Mouse (Mus musculus): ENCODE measurements around the gene Serpinb9b.
A peak's percentile ranks its signal among the peaks of the same experiment; 100 is the strongest.
"Not testable (repeated sequence)": the region's sequence is repeated elsewhere in the genome, so short reads cannot be mapped to it uniquely, and the experiment has no call there.

Serpinb9b gene

GRCm38 (mm10) chr13:33027244-33027643 lies at the start of gene Serpinb9b:
Gene Serpinb9b (plus strand): TSS chr13:33027416.
- DNase-seq: no peak

- no peak for DNase-seq
These were observed 44.6 kb upstream of the Serpinb9b start for GRCm38 (mm10) chr13:32982556-32983042.

DNA sequence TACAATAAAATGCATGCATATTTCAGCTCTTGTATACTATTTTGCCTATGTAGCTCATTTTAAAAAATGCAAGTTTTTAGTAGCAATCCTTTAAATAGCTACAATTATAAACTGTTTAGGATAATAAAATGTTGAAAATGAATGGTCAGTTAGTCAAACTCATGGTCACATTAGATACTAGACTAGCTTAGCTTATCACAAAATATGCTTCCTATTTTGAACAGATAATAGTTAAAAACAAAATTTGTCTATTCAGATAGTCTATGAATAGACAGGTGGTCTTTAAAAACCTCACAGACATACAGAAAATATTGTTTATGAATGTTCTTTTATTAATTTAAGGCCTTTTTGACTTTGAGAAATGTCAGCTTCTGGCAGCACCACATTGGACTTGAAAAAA lies 41.0 kb upstream of the Serpinb9b start:
- no peak for DNase-seq

GRCm38 (mm10) chr13:32993152-32993893 lies 33.9 kb upstream of the Serpinb9b start:
- DNase-seq: peak; percentile 46

DNA sequence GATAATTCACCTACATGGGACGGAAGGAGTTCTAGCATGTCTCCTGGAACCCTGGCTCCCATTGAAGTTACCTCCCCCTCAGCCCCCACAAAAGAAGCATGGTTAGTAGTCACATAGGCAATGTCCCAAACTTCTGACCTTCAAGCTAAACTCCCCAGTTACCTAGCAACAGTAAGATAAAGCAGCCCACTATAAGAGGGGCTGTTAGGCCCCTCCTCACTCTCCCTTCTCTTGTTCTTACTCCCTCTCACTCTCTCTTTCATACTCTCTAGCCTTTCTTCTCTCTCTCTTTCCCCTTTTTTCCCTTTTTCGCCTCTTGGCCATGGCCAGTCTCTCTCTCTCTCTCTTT lies 33.3 kb upstream of the Serpinb9b start:
- DNase-seq: no peak

DNA sequence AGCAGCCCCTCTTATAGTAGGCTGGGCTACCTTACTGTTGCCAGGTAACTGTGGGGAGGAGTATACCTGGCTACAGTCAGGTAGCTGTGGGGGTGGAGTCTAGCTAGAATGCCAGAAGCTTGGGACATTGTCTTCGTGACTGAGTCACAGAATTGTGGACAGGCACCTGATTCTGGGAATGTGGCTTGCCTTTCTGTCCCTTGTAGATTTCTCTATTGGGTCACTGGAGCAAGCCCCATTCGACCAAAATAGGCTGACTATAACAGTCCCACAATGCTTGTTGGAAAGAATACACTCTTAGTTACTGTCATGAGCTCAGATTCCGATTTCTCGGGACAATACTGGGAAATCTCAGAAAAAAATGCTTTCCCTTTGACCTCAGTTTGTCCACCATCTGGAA lies 32.2 kb upstream of the Serpinb9b start:
- DNase-seq: no peak

- no peak for DNase-seq
These were observed 25.9 kb upstream of the Serpinb9b start for GRCm38 (mm10) chr13:33001341-33001740.

GRCm38 (mm10) chr13:33002950-33003349 lies 24.3 kb upstream of the Serpinb9b start, which contains the start of gene Serpinb9:
Gene Serpinb9 (plus strand): TSS chr13:33003250.
- DNase-seq: no peak

GRCm38 (mm10) chr13:33003523-33004413 lies 23.4 kb upstream of the Serpinb9b start:
- DNase-seq: no peak

DNA sequence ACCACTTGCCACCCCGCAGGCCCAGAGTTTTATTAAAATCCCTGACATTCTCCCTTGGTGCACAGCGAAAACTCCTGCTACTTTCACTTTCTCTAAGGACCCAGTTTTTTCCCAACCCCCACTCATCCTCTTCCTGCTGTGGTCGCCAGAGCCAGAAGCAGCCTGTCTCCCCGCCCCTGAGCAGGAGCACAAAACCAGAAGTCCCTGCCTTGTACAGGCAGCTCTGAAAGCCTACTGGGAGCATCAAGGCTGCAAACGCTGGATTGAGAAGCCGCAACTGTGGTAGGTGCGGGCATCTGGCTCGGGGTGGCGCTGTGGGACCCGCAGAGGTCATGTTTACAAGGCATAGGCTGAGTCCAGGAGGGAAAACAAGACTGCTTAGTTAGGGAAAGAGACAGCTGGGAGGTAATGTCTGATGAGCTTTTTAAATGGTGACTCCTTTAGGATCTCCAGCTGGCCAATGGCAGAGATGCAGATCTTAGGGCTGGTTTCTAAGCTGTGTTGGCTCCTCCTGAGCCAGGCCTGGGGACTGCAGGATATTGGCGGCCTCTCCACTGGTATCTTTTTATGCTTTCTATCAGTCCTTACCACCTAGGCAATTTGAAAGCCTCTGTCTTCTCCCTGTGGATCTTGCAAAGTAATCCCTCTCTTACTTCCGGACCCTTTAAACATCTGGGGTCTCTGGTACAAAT lies 22.7 kb upstream of the Serpinb9b start:
- peak; percentile 92 for DNase-seq

DNA sequence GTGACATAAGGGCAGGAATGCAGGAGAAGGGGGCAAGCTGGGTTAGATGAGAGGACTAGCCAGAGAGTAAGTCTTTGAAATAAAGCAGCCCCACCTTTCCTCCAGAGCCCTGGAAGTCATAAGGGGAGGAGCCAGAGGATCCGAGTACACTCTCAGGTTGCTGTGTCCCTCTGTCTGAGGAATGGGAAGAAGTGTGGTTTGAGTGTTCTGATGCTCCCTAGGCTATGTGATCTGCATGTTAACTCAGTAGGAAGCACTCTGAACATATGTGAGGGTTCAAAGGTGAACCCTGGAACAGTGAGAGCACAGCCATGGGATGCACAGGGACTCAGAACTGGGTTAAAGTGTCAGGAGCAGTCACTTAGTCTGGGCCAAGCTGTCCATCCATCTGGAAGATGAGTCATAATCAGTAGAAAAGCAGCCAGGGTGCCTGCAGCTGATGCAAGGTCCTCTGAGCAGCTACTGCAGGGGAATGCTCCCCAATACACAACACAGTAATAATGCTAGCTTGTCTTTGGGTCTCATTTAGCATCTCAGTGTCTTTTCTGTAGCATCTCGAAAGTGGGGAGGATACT lies 21.6 kb upstream of the Serpinb9b start:
- DNase-seq: no peak

DNA sequence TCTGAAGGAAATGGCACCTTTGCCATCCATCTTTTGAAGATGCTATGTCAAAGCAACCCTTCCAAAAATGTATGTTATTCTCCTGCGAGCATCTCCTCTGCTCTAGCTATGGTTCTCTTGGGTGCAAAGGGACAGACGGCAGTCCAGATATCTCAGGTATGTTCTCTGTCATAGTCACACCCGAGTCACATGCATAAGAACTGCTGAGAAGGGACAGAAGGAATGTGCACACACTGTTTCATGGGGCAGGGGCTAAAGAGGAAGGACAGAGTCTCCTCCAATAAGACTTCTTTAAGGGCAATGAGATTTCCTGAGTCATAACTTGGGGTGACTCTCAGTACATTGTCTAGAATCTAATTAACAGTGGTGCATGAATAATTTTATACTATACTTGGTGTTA lies 20.7 kb upstream of the Serpinb9b start:
- no peak for DNase-seq

DNA sequence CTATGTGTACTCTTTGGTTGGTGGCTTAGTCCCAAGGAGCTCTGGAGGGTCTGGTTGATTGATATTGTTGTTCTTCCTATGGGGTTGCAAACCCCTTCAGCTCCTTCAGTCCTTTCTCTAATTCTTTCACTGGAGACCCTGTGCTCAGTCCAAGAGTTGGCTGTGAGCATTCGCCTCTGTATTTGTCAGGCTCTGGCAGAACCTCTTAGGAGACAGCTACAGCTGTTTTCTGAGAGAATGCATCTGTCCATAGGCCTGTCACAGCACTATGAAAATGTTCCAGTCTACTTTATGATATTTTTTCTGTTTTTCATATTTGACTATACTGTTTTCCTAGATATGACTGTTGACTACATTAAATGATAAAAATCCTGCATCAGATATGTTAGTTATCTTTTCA lies 14.8 kb upstream of the Serpinb9b start:
- DNase-seq: peak; percentile 27

DNA sequence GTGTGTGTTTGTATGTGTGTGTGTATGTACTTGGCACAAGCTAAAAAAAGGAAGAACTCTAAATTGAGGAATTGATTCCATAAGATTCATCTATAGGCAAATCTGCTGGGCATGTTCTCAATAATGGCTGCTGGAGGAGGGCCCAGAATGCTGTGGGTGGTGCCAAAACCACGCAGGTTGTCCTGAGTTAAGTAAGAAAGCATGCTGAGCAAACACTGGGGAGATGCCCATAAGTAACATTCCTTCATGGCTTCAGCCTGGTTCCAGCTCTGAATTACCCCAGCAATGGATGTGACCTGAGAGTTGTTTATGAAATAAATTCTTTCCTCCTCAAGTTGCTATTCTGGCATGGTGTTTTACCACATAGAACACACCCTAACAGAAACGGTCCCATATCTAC lies 13.9 kb upstream of the Serpinb9b start:
- no peak for DNase-seq

GRCm38 (mm10) chr13:33022371-33022770 lies 4.8 kb upstream of the Serpinb9b start:
- no peak for DNase-seq

DNA sequence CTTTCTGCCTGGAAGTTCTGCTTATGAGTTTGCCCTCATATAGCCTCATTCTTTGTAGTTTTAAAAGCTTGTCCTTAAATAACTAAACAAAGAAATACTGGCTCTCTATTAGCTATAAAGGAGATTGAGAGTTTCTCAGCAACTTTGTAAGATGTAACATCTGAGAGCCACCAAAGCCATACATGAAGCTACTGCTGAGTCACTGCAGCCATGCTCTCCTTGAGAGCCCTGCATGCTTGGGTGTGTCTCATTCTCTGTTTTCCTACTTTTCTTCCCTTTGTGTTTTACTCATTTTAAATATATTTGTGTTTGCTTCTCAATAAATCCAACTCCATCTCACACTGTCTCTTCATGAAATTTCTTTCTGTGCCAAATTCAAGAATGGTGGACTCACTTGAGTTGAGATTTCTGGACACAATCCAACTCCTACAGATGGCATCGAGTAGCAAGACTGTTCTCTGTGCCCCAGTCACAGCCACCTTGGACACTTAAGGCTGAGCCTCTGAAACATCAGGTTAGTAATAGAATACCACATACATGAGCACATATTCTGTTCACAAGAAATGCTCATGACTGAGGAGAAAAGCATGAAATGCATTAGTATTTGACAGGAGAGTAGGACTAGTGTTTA lies 674 bp upstream of the Serpinb9b start:
- DNase-seq: no peak

DNA sequence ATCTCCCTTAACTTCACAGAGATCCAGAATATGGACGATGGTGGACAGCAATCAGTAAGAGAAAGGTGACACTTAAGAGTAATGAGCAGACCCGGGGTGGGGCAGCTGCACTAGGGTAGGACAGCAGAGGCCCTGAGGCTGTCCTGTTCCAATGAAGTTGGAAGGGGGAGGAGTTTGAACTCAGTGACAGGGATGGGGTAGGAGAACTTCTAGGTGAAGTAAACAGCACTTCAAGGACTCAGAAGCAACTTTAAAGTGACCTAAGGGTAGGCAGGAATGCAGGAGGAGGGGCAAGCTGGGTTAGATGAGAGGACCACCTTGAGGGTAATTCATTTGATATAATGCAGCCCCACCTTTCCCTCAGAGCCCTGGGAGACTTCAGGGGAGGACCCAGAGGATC lies 930 bp downstream of the Serpinb9b start:
- DNase-seq: no peak

DNA sequence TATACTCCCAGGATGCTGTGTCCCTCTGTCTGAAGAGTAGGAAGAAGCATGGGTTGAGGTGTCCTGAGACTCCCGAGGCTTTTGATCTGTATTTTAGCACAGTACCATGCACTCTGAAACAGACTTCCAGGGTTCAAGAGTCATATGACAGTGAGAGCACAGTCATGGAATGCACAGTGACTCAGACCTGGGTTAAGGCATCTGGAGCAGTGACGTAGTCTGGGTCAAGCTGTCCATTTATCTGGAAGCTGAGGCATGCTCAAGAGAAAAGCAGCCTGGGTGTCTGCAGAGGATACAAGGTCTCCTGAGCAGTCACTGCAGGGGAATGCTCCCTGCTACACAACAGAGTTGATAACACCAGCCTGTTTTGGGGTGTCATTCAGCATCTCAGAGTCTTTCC lies 1.3 kb downstream of the Serpinb9b start:
- no peak for DNase-seq

DNA sequence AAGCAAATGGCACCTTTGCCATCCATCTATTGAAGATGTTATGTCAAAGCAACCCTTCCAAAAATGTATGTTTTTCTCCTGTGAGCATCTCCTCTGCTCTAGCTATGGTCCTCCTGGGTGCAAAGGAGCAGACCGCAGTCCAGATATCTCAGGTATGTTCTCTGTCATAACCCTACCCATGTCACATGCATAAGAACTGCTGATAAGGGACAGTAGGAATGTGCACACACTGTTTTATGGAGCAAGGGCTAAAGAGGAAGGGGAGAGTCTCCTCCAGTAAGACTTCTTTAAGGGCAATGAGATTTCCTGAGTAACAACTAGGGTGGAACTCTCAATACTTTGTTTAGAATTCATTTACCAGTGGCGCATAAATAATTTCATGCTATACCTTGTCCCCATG lies 2.3 kb downstream of the Serpinb9b start:
- DNase-seq: not testable (repeated sequence)

GRCm38 (mm10) chr13:33030281-33030680 lies 3.1 kb downstream of the Serpinb9b start:
- no peak for DNase-seq

- DNase-seq: no peak
These were observed 8.3 kb downstream of the Serpinb9b start for GRCm38 (mm10) chr13:33035506-33035905.

- DNase-seq: no peak
These were observed 16.3 kb downstream of the Serpinb9b start for GRCm38 (mm10) chr13:33043542-33043941.

Measured in kidney, postnatal 10 days (tissue).